Mouse (Mus musculus) thymus, adult 2 months (tissue): ENCODE measurements around the gene Gm11444. TPM values are rescaled to one million over a fixed set of nuclear protein-coding genes. Genes with fewer than 3 reads are reported as not detected.

Experiments used
- DNase-seq: peaks from one replicate; pipeline ENCODE4 v3.0.0; 2021
- H3K27ac ChIP-seq: fragments of 200-500 bp; 2 replicates; pipeline ENCODE4 v1.5.1; 2012; ENCODE audit warnings: low read length, control low read depth; ENCODE audit not compliant: control insufficient read depth, insufficient read depth
- H3K27me3 ChIP-seq: fragments of 200-500 bp; 2 replicates; pipeline ENCODE4 v1.6.1; 2012; ENCODE audit warnings: mild to moderate bottlenecking, low read length, moderate library complexity, mixed read lengths; ENCODE audit not compliant: control insufficient read depth, insufficient read depth
- H3K36me3 ChIP-seq: fragments of 200-500 bp; 2 replicates; pipeline ENCODE4 v1.6.1; 2012; ENCODE audit warnings: mild to moderate bottlenecking, low read length, moderate library complexity; ENCODE audit not compliant: control insufficient read depth, insufficient read depth
- H3K4me1 ChIP-seq: fragments of 200-500 bp; replicated peaks from 2 replicates; pipeline ENCODE4 v1.6.1; 2012; ENCODE audit warnings: low read length; ENCODE audit not compliant: control insufficient read depth, insufficient read depth
- H3K4me3 ChIP-seq: fragments of 200-500 bp; 2 replicates; pipeline ENCODE4 v1.5.1; 2012; ENCODE audit warnings: mild to moderate bottlenecking, low read length, control low read depth, moderate library complexity; ENCODE audit not compliant: control insufficient read depth, insufficient read depth
- CTCF ChIP-seq: fragments of 200-500 bp; IDR thresholded peaks from 2 replicates; pipeline ENCODE4 v1.5.1; 2012; ENCODE audit warnings: mild to moderate bottlenecking, control low read depth, low read length, moderate library complexity, borderline replicate concordance; ENCODE audit not compliant: control insufficient read depth, poor library complexity, insufficient read depth; ENCODE audit errors: extremely low read depth
- POLR2A ChIP-seq: fragments of 200-500 bp; IDR thresholded peaks from 2 replicates; pipeline ENCODE4 v1.6.1; 2012; ENCODE audit warnings: mild to moderate bottlenecking, low read length, control low read depth, moderate library complexity; ENCODE audit not compliant: control insufficient read depth, poor library complexity, insufficient read depth; ENCODE audit errors: extremely low read depth
- WGBS: fragments of 180-500 bp; shearing (Covaris S2); methylation state at CpG from one replicate; pipeline ENCODE4 v1.1.7; 2018; 5-methylcytosine and 5-hydroxymethylcytosine counted together
- polyA plus RNA-seq: library from polyadenylated mRNA; depleted of rRNA; stranded (reverse); fragments of >200 nt; gene quantifications from 2 replicates; pipeline ENCODE4 v1.2.3, GENCODE M21; 2012; rRNA removed

Gene Gm11444
- polyA plus RNA-seq, 1 experiment, result not detected

GRCm38 (mm10) chr11:85800380-85800779 lies 49.8 kb downstream of the Gm11444 start:
- Histone ChIP-seq H3K36me3 (no peaks in the 10 kb centered on the region), H3K27me3 (no peaks in the 10 kb centered on the region), H3K4me1 (no peaks in the 10 kb centered on the region), H3K4me3 (no peak overlapping the region), H3K27ac (no peak overlapping the region)
- DNase-seq, result no peak
- TF ChIP-seq POLR2A, result no peak
- no peak for TF ChIP-seq CTCF
- 91% methylated on average over 11 of the region's 11 CpGs for WGBS

- Histone ChIP-seq H3K4me1 (no peaks in the 10 kb centered on the region), H3K27ac (no peak overlapping the region), H3K27me3 (no peaks in the 10 kb centered on the region), H3K36me3 (no peaks in the 10 kb centered on the region), H3K4me3 (no peak overlapping the region)
- DNase-seq, result no peak
- WGBS, result 75% methylated on average over 19 of the region's 19 CpGs
- TF ChIP-seq CTCF, result no peak
Measured at GRCm38 (mm10) chr11:85799856-85800255, 50.3 kb downstream of the Gm11444 start.

GRCm38 (mm10) chr11:85799456-85799855 lies 50.7 kb downstream of the Gm11444 start:
- H3K4me3 ChIP-seq, result no peak overlapping the region
- H3K36me3 ChIP-seq, result no peaks in the 10 kb centered on the region
- H3K4me1 ChIP-seq, result no peaks in the 10 kb centered on the region
- DNase-seq, result no peak
- WGBS, result 87% methylated on average over 4 of the region's 4 CpGs
- no peaks in the 10 kb centered on the region for H3K27me3 ChIP-seq
- no peak for TF ChIP-seq POLR2A
- no peak for TF ChIP-seq CTCF
- H3K27ac ChIP-seq, result no peak overlapping the region

Other genes with a start within 250 kb of the Gm11444 start
- 2.7 and 3.5 TPM in 2 replicates for gene Tbx2, start 17.8 kb downstream of the Gm11444 start, polyA plus RNA-seq
- gene Tbx4, start 36.1 kb upstream of the Gm11444 start, polyA plus RNA-seq, result 0.06 and 0.08 TPM in 2 replicates